Mouse (Mus musculus) small intestine, adult 2 months (tissue): ENCODE data around the gene Tnr.

Experiments
- CTCF ChIP-seq: fragments of 200-500 bp; IDR thresholded peaks from 2 replicates; pipeline ENCODE4 v1.5.1; 2012; ENCODE audit warnings: low read depth, mild to moderate bottlenecking, control low read depth, inconsistent platforms, low read length, moderate library complexity, mixed read lengths; ENCODE audit not compliant: insufficient replicate concordance, insufficient read length; ENCODE audit errors: extremely low read depth
- POLR2A ChIP-seq: fragments of 200-500 bp; IDR thresholded peaks from 2 replicates; pipeline ENCODE4 v1.6.1; 2012; ENCODE audit warnings: low read depth, mild to moderate bottlenecking, control low read depth, inconsistent platforms, low read length, moderate library complexity

- TF ChIP-seq POLR2A (no peak), CTCF (no peak)
These were observed 28.2 kb downstream of the Tnr start for GRCm38 (mm10) chr1:159551591-159552442.
